Mouse (Mus musculus): ENCODE data around the gene Zfp276. TPM values are rescaled to one million over a fixed set of nuclear protein-coding genes. Genes with fewer than 3 reads are reported as not detected.

The Zfp276 gene
- total RNA-seq, 1 experiment, result 14.8 TPM

GRCm38 (mm10) chr8:123250940-123251339 lies 3.1 kb upstream of the Zfp276 start:
- H3K27ac ChIP-seq (ENCODE audit: insufficient read depth, low read depth, low read length, poor library complexity, severe bottlenecking), result no peak overlapping the region
- H3K9ac ChIP-seq (ENCODE audit: insufficient read depth, low read depth, low read length, poor library complexity, severe bottlenecking), result no peak overlapping the region
- no peaks in the 10 kb centered on the region for H3K9me3 ChIP-seq (ENCODE audit: control insufficient read depth, insufficient read depth, low read depth, low read length)
- in situ Hi-C loops (cut with MboI; ENCODE audit: low sequenced_read_pairs in 2 of 2, unreplicated experiment in 2 of 2), result no loop called here
- H3K36me3 ChIP-seq (ENCODE audit: control insufficient read depth, insufficient read depth, low read length, poor library complexity, severe bottlenecking), result peaks cover 3% of the 10 kb centered on the region; the same call in 1 of the 2 replicates
- no peaks in the 10 kb centered on the region; a peak in 1 of 4 replicates for H3K4me1 ChIP-seq (ENCODE audit: control insufficient read depth in 2 of 2, insufficient read depth in 2 of 2, low read length in 2 of 2, poor library complexity in 1 of 2)
- DNase-seq (ENCODE audit: low read depth, low spot score), result no peak
- TF ChIP-seq CHD2 (IDR thresholded peaks at IDR 0.05; ENCODE audit: low read depth, low read length) (no peak), MAFK (IDR thresholded peaks at IDR 0.05; ENCODE audit: insufficient read depth, low read depth, low read length) (no peak), ZNF384 (IDR thresholded peaks at IDR 0.05; ENCODE audit: low read depth, low read length) (no peak), HCFC1 (IDR thresholded peaks at IDR 0.05; ENCODE audit: borderline replicate concordance, insufficient read depth, low read length) (no peak), ZC3H11A (IDR thresholded peaks at IDR 0.05; ENCODE audit: borderline replicate concordance, low read depth, low read length) (no peak)
- no peak overlapping the region for H3K4me3 ChIP-seq (ENCODE audit: insufficient read depth in 1 of 2, low read depth in 1 of 2, low read length in 2 of 2, poor library complexity in 1 of 2, severe bottlenecking in 1 of 2)

- no peaks in the 10 kb centered on the region for H3K9me3 ChIP-seq (ENCODE audit: control insufficient read depth, insufficient read depth, low read depth, low read length)
- peaks cover 9% of the 10 kb centered on the region; the same call in 1 of the 2 replicates for H3K36me3 ChIP-seq (ENCODE audit: control insufficient read depth, insufficient read depth, low read length, poor library complexity, severe bottlenecking)
- no peak for DNase-seq (ENCODE audit: low read depth, low spot score)
- H3K4me3 ChIP-seq (ENCODE audit: insufficient read depth in 1 of 2, low read depth in 1 of 2, low read length in 2 of 2, poor library complexity in 1 of 2, severe bottlenecking in 1 of 2), result no peak overlapping the region
- no peak overlapping the region for H3K9ac ChIP-seq (ENCODE audit: insufficient read depth, low read depth, low read length, poor library complexity, severe bottlenecking)
- H3K4me1 ChIP-seq (ENCODE audit: control insufficient read depth in 2 of 2, insufficient read depth in 2 of 2, low read length in 2 of 2, poor library complexity in 1 of 2), result no peaks in the 10 kb centered on the region
- H3K27ac ChIP-seq (ENCODE audit: insufficient read depth, low read depth, low read length, poor library complexity, severe bottlenecking), result no peak overlapping the region
- TF ChIP-seq ZC3H11A (IDR thresholded peaks at IDR 0.05; ENCODE audit: borderline replicate concordance, low read depth, low read length), result no peak
- no peak for TF ChIP-seq HCFC1 (IDR thresholded peaks at IDR 0.05; ENCODE audit: borderline replicate concordance, insufficient read depth, low read length)
- TF ChIP-seq CHD2 (IDR thresholded peaks at IDR 0.05; ENCODE audit: low read depth, low read length), result no peak
- no peak for TF ChIP-seq MAFK (IDR thresholded peaks at IDR 0.05; ENCODE audit: insufficient read depth, low read depth, low read length)
- TF ChIP-seq ZNF384 (IDR thresholded peaks at IDR 0.05; ENCODE audit: low read depth, low read length), result no peak
- in situ Hi-C loops (cut with MboI; ENCODE audit: low sequenced_read_pairs in 2 of 2, unreplicated experiment in 2 of 2), result no loop called here
Measured at GRCm38 (mm10) chr8:123252925-123253324, 1.1 kb upstream of the Zfp276 start.

GRCm38 (mm10) chr8:123253451-123254098 lies 420 bp upstream of the Zfp276 start:
- H3K4me3 ChIP-seq (ENCODE audit: insufficient read depth in 1 of 2, low read depth in 1 of 2, low read length in 2 of 2, poor library complexity in 1 of 2, severe bottlenecking in 1 of 2), result peak overlapping the region; percentile 90 to 96
- H3K9ac ChIP-seq (ENCODE audit: insufficient read depth, low read depth, low read length, poor library complexity, severe bottlenecking), result peak overlapping the region; percentile 93
- H3K9me3 ChIP-seq (ENCODE audit: control insufficient read depth, insufficient read depth, low read depth, low read length), result no peaks in the 10 kb centered on the region
- no peaks in the 10 kb centered on the region for H3K4me1 ChIP-seq (ENCODE audit: control insufficient read depth in 2 of 2, insufficient read depth in 2 of 2, low read length in 2 of 2, poor library complexity in 1 of 2)
- TF ChIP-seq CHD2 (IDR thresholded peaks at IDR 0.05; ENCODE audit: low read depth, low read length) (no peak), ZC3H11A (IDR thresholded peaks at IDR 0.05; ENCODE audit: borderline replicate concordance, low read depth, low read length) (no peak), HCFC1 (IDR thresholded peaks at IDR 0.05; ENCODE audit: borderline replicate concordance, insufficient read depth, low read length) (no peak), ZNF384 (IDR thresholded peaks at IDR 0.05; ENCODE audit: low read depth, low read length) (no peak), MAFK (IDR thresholded peaks at IDR 0.05; ENCODE audit: insufficient read depth, low read depth, low read length) (no peak)
- peaks cover 9% of the 10 kb centered on the region; the same call in 1 of the 2 replicates for H3K36me3 ChIP-seq (ENCODE audit: control insufficient read depth, insufficient read depth, low read length, poor library complexity, severe bottlenecking)
- no peak for DNase-seq (ENCODE audit: low read depth, low spot score)
- in situ Hi-C loops (cut with MboI; ENCODE audit: low sequenced_read_pairs in 2 of 2, unreplicated experiment in 2 of 2), result no loop called here
- H3K27ac ChIP-seq (ENCODE audit: insufficient read depth, low read depth, low read length, poor library complexity, severe bottlenecking), result no peak overlapping the region

GRCm38 (mm10) chr8:123255170-123255569 lies 1.2 kb downstream of the Zfp276 start:
- H3K9ac ChIP-seq (ENCODE audit: insufficient read depth, low read depth, low read length, poor library complexity, severe bottlenecking), result no peak overlapping the region
- H3K36me3 ChIP-seq (ENCODE audit: control insufficient read depth, insufficient read depth, low read length, poor library complexity, severe bottlenecking), result peaks cover 11% of the 10 kb centered on the region; the same call in 1 of the 2 replicates
- TF ChIP-seq HCFC1 (IDR thresholded peaks at IDR 0.05; ENCODE audit: borderline replicate concordance, insufficient read depth, low read length), result no peak
- TF ChIP-seq CHD2 (IDR thresholded peaks at IDR 0.05; ENCODE audit: low read depth, low read length), result no peak
- TF ChIP-seq MAFK (IDR thresholded peaks at IDR 0.05; ENCODE audit: insufficient read depth, low read depth, low read length), result no peak
- no peak for TF ChIP-seq ZNF384 (IDR thresholded peaks at IDR 0.05; ENCODE audit: low read depth, low read length)
- TF ChIP-seq ZC3H11A (IDR thresholded peaks at IDR 0.05; ENCODE audit: borderline replicate concordance, low read depth, low read length), result no peak
- no peaks in the 10 kb centered on the region for H3K9me3 ChIP-seq (ENCODE audit: control insufficient read depth, insufficient read depth, low read depth, low read length)
- in situ Hi-C loops (cut with MboI; ENCODE audit: low sequenced_read_pairs in 2 of 2, unreplicated experiment in 2 of 2), result no loop called here
- DNase-seq (ENCODE audit: low read depth, low spot score), result no peak
- no peaks in the 10 kb centered on the region for H3K4me1 ChIP-seq (ENCODE audit: control insufficient read depth in 2 of 2, insufficient read depth in 2 of 2, low read length in 2 of 2, poor library complexity in 1 of 2)
- peak overlapping the region; percentile 92 to 96; a peak in 2 of 4 replicates for H3K4me3 ChIP-seq (ENCODE audit: insufficient read depth in 1 of 2, low read depth in 1 of 2, low read length in 2 of 2, poor library complexity in 1 of 2, severe bottlenecking in 1 of 2)
- H3K27ac ChIP-seq (ENCODE audit: insufficient read depth, low read depth, low read length, poor library complexity, severe bottlenecking), result no peak overlapping the region
